Mouse (Mus musculus) embryonic facial prominence, embryonic 11.5 days (tissue): ENCODE measurements around the gene Stat6. TPM values are rescaled to one million over a fixed set of nuclear protein-coding genes. Genes with fewer than 3 reads are reported as not detected.

Experiments used
- ATAC-seq: fragments of 200-750 bp; cut with Nextera tagmentation; replicated peaks from 2 replicates; pipeline ENCODE4 v1.8.0; 2017; ENCODE audit warnings: low read depth; ENCODE audit not compliant: insufficient number of reproducible peaks, low FRiP score, low TSS enrichment
- DNase-seq: peaks from one replicate; pipeline ENCODE4 v3.0.0-alpha.2; 2015; ENCODE audit warnings: low spot score
- H3K27ac ChIP-seq: fragments of 300-500 bp; sonication (generic); replicated peaks from 2 replicates; pipeline ENCODE4 v1.5.1; 2014; ENCODE audit warnings: mild to moderate bottlenecking, low read depth, low read length, control low read depth
- H3K27me3 ChIP-seq: fragments of 300-500 bp; sonication (generic); 2 replicates; pipeline ENCODE4 v1.6.1; 2014; ENCODE audit warnings: mild to moderate bottlenecking, low read length, moderate library complexity, mixed read lengths; ENCODE audit not compliant: control insufficient read depth, insufficient read depth
- H3K36me3 ChIP-seq: fragments of 300-500 bp; sonication (generic); replicated peaks from 2 replicates; pipeline ENCODE4 v1.6.1; 2014; ENCODE audit warnings: low read depth, mild to moderate bottlenecking, low read length, moderate library complexity, mixed read lengths; ENCODE audit not compliant: control insufficient read depth, insufficient read depth
- H3K4me1 ChIP-seq: fragments of 300-500 bp; sonication (generic); 2 replicates; pipeline ENCODE4 v1.6.1; 2014; ENCODE audit warnings: low read length, mixed read lengths; ENCODE audit not compliant: control insufficient read depth, insufficient read depth
- H3K4me2 ChIP-seq: fragments of 300-500 bp; sonication (generic); 2 replicates; pipeline ENCODE4 v1.6.1; 2014; ENCODE audit warnings: low read depth, mild to moderate bottlenecking, control low read depth, low read length, moderate library complexity
- H3K4me3 ChIP-seq: fragments of 300-500 bp; sonication (generic); 2 replicates; pipeline ENCODE4 v1.5.1; 2014; ENCODE audit warnings: low read depth, low read length, control low read depth
- H3K9ac ChIP-seq: fragments of 300-500 bp; sonication (generic); replicated peaks from 2 replicates; pipeline ENCODE4 v1.6.1; 2014; ENCODE audit warnings: mild to moderate bottlenecking, control low read depth, low read length
- H3K9me3 ChIP-seq: fragments of 300-500 bp; sonication (generic); replicated peaks from 2 replicates; pipeline ENCODE4 v1.6.1; 2016; ENCODE audit warnings: mild to moderate bottlenecking, low read length, inconsistent platforms, mixed read lengths; ENCODE audit not compliant: control insufficient read depth
- WGBS: fragments of 180-500 bp; shearing (Covaris S2); extraction: QIAGEN DNeasy Blood & Tissue Kit; methylation state at CpG from one replicate; pipeline ENCODE4 v1.1.7; 2014; 5-methylcytosine and 5-hydroxymethylcytosine counted together
- polyA plus RNA-seq: library from polyadenylated mRNA; unstranded; fragments of >200 nt; fragmentation: Nextera tagmentation; extraction: Ambion mirVana; gene quantifications from 2 replicates; pipeline ENCODE4 v1.2.1, GENCODE M21; 2014

Gene Stat6
- polyA plus RNA-seq, 1 experiment from 2014 or later: 8.2 TPM

- H3K4me3 ChIP-seq: no peak overlapping the region
- no peak overlapping the region for H3K9ac ChIP-seq
- 0 out of 2 replicates have a peak overlapping the region, but pooled peaks have one; percentile 23 for H3K27ac ChIP-seq
- H3K27me3 ChIP-seq: no peaks in the 10 kb centered on the region; the same call in 1 of the 2 replicates
- H3K9me3 ChIP-seq: no peaks in the 10 kb centered on the region
- H3K36me3 ChIP-seq: peaks cover 1% of the 10 kb centered on the region
- WGBS: 49% methylated on average over 17 of the region's 17 CpGs
- no peak for ATAC-seq
- no peak overlapping the region for H3K4me2 ChIP-seq
- H3K4me1 ChIP-seq: peaks cover 4% of the 10 kb centered on the region; the same call in 1 of the 2 replicates
- peak; percentile 30 for DNase-seq
Observed at GRCm38 (mm10) chr10:127599779-127600541, 42.8 kb upstream of the Stat6 start.

DNA sequence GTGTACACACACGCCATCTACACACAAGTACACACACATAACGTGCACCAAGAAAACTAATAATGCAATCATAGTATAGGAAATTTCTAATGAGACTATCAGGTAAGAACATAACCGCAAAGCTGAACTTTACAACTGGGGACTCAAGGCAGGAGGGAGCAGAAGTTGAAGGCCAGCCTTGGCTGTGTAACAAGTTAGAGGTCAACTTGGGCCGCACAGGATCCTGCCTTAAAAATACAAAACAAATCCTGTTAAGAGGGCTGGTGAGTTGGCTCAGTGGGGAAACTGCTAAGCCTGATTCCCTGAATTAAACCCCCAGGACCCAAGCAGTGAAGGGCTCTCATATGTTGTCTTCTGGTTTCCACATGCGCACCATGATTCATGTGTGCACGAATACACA is 40.6 kb upstream of the Stat6 start:
- WGBS: 91% methylated on average over 6 of the region's 6 CpGs
- peaks cover 7% of the 10 kb centered on the region for H3K36me3 ChIP-seq
- H3K9me3 ChIP-seq: no peaks in the 10 kb centered on the region
- H3K27ac ChIP-seq: no peak overlapping the region
- H3K4me2 ChIP-seq: no peak overlapping the region
- no peaks in the 10 kb centered on the region; the same call in 1 of the 2 replicates for H3K27me3 ChIP-seq
- H3K9ac ChIP-seq: no peak overlapping the region
- ATAC-seq: no peak
- peaks cover 4% of the 10 kb centered on the region; the same call in 1 of the 2 replicates for H3K4me1 ChIP-seq
- no peak overlapping the region for H3K4me3 ChIP-seq
- no peak for DNase-seq

- no peak for DNase-seq
- no peak for ATAC-seq
- H3K36me3 ChIP-seq: peaks cover 7% of the 10 kb centered on the region
- no peaks in the 10 kb centered on the region for H3K9me3 ChIP-seq
- no peak overlapping the region for H3K4me3 ChIP-seq
- H3K4me1 ChIP-seq: 0 out of 2 replicates have a peak, but pooled peaks cover 4% of the 10 kb centered on the region
- no peak overlapping the region for H3K27ac ChIP-seq
- H3K4me2 ChIP-seq: no peak overlapping the region
- no peak overlapping the region for H3K9ac ChIP-seq
- H3K27me3 ChIP-seq: no peaks in the 10 kb centered on the region; the same call in 1 of the 2 replicates
- 67% methylated on average over 13 of the region's 13 CpGs for WGBS
Observed at GRCm38 (mm10) chr10:127603437-127604371, 39.1 kb upstream of the Stat6 start.

DNA sequence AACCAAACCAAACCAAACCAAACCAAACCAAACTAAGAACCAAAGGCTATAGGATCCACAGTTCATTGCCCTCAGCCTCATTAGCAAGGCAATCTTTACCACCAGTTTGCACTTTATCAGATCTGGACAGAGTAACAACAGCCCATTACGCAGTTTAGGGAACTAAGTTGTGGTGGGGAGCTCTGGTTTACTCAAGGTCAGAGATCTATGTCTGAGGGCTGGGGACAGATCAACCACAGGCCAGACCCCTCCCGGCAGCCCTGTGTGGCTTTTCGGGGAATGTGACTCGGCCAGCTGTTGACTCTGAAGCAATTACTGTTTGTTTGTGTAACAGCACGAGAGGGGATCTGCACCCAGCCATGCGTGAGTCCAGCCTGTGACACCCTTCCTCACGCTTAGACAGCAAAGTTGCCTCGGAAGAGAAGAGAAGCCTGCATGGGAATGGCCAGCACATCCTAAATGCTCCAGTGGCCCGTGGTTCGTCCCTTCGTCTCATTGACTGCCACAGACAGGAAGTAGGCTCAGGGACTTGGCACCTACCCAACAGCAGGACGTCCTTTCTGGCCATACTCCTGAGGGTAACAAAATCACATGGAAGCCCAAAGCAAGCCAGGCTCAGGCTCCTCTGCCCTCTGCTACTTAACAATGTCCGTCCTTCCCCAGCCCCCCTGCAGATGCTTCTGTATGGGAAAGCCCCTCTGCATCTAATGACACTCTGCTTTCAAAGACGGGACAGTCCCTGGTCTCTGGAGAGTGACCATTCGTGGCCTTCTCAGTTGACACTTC is 38.1 kb upstream of the Stat6 start:
- 60% methylated on average over 15 of the region's 15 CpGs for WGBS
- ATAC-seq: no peak

DNA sequence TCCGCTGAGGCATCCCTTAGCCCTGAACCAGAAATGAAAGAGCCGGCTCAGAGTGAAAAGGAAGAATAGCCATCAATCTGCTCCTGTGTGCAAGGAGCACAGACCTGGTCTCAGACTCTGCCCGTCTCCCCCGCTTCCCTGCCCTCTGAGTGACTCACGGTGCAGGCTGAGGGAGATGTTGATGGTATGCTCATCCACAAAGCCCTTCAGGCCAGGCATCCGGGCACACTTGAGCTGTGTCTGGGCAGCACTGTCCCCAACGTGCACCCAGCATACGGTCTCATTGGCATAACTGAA is 37.6 kb upstream of the Stat6 start:
- WGBS: 87% methylated on average over 8 of the region's 8 CpGs
- no peak overlapping the region for H3K9ac ChIP-seq
- H3K4me1 ChIP-seq: 0 out of 2 replicates have a peak, but pooled peaks cover 3% of the 10 kb centered on the region
- ATAC-seq (no peak), DNase-seq (no peak)
- no peak overlapping the region for H3K27ac ChIP-seq
- H3K36me3 ChIP-seq: peaks cover 13% of the 10 kb centered on the region
- H3K4me3 ChIP-seq: no peak overlapping the region
- H3K4me2 ChIP-seq: no peak overlapping the region
- no peaks in the 10 kb centered on the region; the same call in 1 of the 2 replicates for H3K27me3 ChIP-seq
- H3K9me3 ChIP-seq: no peaks in the 10 kb centered on the region

More for the DNA sequence above, 38.1 kb upstream of the Stat6 start:
- Histone ChIP-seq H3K4me2 (no peak overlapping the region), H3K4me3 (no peak overlapping the region), H3K4me1 (0 out of 2 replicates have a peak, but pooled peaks cover 4% of the 10 kb centered on the region), H3K27ac (no peak overlapping the region), H3K27me3 (no peaks in the 10 kb centered on the region; the same call in 1 of the 2 replicates), H3K9ac (no peak overlapping the region), H3K9me3 (no peaks in the 10 kb centered on the region), H3K36me3 (peaks cover 10% of the 10 kb centered on the region)
- DNase-seq: no peak

GRCm38 (mm10) chr10:127605756-127606155 is 37.0 kb upstream of the Stat6 start:
- peaks cover 14% of the 10 kb centered on the region for H3K36me3 ChIP-seq
- H3K4me3 ChIP-seq: no peak overlapping the region
- no peaks in the 10 kb centered on the region for H3K9me3 ChIP-seq
- ATAC-seq (no peak), DNase-seq (no peak)
- H3K27ac ChIP-seq: no peak overlapping the region
- WGBS: 93% methylated on average over 9 of the region's 9 CpGs
- no peak overlapping the region for H3K4me2 ChIP-seq
- no peaks in the 10 kb centered on the region for H3K4me1 ChIP-seq
- H3K9ac ChIP-seq: no peak overlapping the region
- no peaks in the 10 kb centered on the region; the same call in 1 of the 2 replicates for H3K27me3 ChIP-seq

DNA sequence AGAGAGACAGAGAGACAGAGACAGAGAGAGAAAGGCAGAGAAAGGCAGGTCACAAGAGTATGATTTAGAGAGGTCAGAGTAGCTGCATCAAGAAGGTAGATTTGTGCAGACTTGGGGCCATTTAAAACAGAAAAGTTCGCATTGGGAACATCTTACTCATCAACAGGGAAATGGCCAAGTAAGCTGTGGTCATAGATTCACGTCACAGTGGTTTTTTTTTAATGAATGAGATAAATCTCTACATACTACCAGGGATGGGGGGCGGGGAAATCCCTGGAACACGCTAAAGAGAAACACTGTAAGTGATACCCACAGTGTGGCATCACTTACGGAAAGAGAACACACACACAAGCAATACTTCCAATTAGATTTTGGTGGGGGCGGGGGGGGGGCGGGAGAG is 35.7 kb upstream of the Stat6 start:
- Histone ChIP-seq H3K27ac (no peak overlapping the region), H3K9ac (no peak overlapping the region), H3K4me1 (no peaks in the 10 kb centered on the region), H3K27me3 (no peaks in the 10 kb centered on the region), H3K9me3 (no peaks in the 10 kb centered on the region), H3K4me3 (no peak overlapping the region), H3K36me3 (peaks cover 17% of the 10 kb centered on the region), H3K4me2 (no peak overlapping the region)
- DNase-seq (no peak), ATAC-seq (no peak)
- 91% methylated on average over 7 of the region's 7 CpGs for WGBS
